Mouse (Mus musculus): ENCODE measurements at regions not wholly inside any gene's neighbourhood (a gene's known extent, or its start where the extent isn't known, plus 50 kb on each side); places are given as distances from the start of the nearest gene placed in this dataset.
"Not testable (repeated sequence)": the region's sequence is repeated elsewhere in the genome, so short reads cannot be mapped to it uniquely, and the experiment has no call there.

- not testable (repeated sequence) for TF ChIP-seq CTCF, EP300 (IDR thresholded peaks at IDR 0.05)
Measured at GRCm38 (mm10) chr14:53373777-53374468, 878.4 kb upstream of the Olfr1507 start.

Measured in lung, postnatal 0 days (tissue).